Mouse (Mus musculus): ENCODE measurements at regions not wholly inside any gene's neighbourhood (a gene's known extent, or its start where the extent isn't known, plus 50 kb on each side); places are given as distances from the start of the nearest gene placed in this dataset.

GRCm38 (mm10) chr11:56131339-56131823 is 90.6 kb upstream of the Nmur2 start:
- H3K36me3 ChIP-seq (ENCODE audit: control insufficient read depth, insufficient read depth, low read length): no peaks in the 10 kb centered on the region
- TF ChIP-seq POLR2A (IDR thresholded peaks at IDR 0.05; ENCODE audit: control insufficient read depth, low read depth, low read length): no peak
- TF ChIP-seq CTCF (IDR thresholded peaks at IDR 0.05; ENCODE audit: control insufficient read depth, insufficient read depth, insufficient replicate concordance, low read depth, low read length): peak; percentile 64; the same call in 1 of the 2 replicates
- no peak overlapping the region for H3K4me3 ChIP-seq (ENCODE audit: control insufficient read depth, low read depth, low read length)

GRCm38 (mm10) chr11:56116553-56117232 is 75.9 kb upstream of the Nmur2 start:
- TF ChIP-seq CTCF (IDR thresholded peaks at IDR 0.05; ENCODE audit: control insufficient read depth, insufficient read depth, insufficient replicate concordance, low read depth, low read length): no peak
- TF ChIP-seq POLR2A (IDR thresholded peaks at IDR 0.05; ENCODE audit: control insufficient read depth, low read depth, low read length): no peak
- H3K27me3 ChIP-seq (ENCODE audit: control insufficient read depth, insufficient read depth, low read length): no peaks in the 10 kb centered on the region
- no peaks in the 10 kb centered on the region; the same call in none of the 2 replicates for H3K4me1 ChIP-seq (ENCODE audit: control insufficient read depth, insufficient read depth, low read length)
- H3K36me3 ChIP-seq (ENCODE audit: control insufficient read depth, insufficient read depth, low read length): no peaks in the 10 kb centered on the region
- peak overlapping the region; percentile 38 for H3K4me3 ChIP-seq (ENCODE audit: control insufficient read depth, low read depth, low read length)
- no peak overlapping the region for H3K27ac ChIP-seq (ENCODE audit: control insufficient read depth, insufficient read depth, low read depth, low read length)

More at GRCm38 (mm10) chr11:56131339-56131823, 90.6 kb upstream of the Nmur2 start:
- Histone ChIP-seq H3K27ac (ENCODE audit: control insufficient read depth, insufficient read depth, low read depth, low read length) (no peak overlapping the region), H3K27me3 (ENCODE audit: control insufficient read depth, insufficient read depth, low read length) (no peaks in the 10 kb centered on the region), H3K4me1 (ENCODE audit: control insufficient read depth, insufficient read depth, low read length) (no peaks in the 10 kb centered on the region; the same call in 1 of the 2 replicates)

GRCm38 (mm10) chr11:56107929-56108328 is 67.1 kb upstream of the Nmur2 start:
- TF ChIP-seq POLR2A (IDR thresholded peaks at IDR 0.05; ENCODE audit: control insufficient read depth, low read depth, low read length): no peak
- peak; percentile 90; the same call in 1 of the 2 replicates for TF ChIP-seq CTCF (IDR thresholded peaks at IDR 0.05; ENCODE audit: control insufficient read depth, insufficient read depth, insufficient replicate concordance, low read depth, low read length)
- Histone ChIP-seq H3K4me3 (ENCODE audit: control insufficient read depth, low read depth, low read length) (no peak overlapping the region), H3K36me3 (ENCODE audit: control insufficient read depth, insufficient read depth, low read length) (no peaks in the 10 kb centered on the region), H3K27me3 (ENCODE audit: control insufficient read depth, insufficient read depth, low read length) (no peaks in the 10 kb centered on the region), H3K4me1 (ENCODE audit: control insufficient read depth, insufficient read depth, low read length) (no peaks in the 10 kb centered on the region), H3K27ac (ENCODE audit: control insufficient read depth, insufficient read depth, low read depth, low read length) (no peak overlapping the region)

GRCm38 (mm10) chr11:56105632-56106031 is 64.8 kb upstream of the Nmur2 start:
- H3K4me1 ChIP-seq (ENCODE audit: control insufficient read depth, insufficient read depth, low read length): no peaks in the 10 kb centered on the region
- H3K4me3 ChIP-seq (ENCODE audit: control insufficient read depth, low read depth, low read length): no peak overlapping the region
- H3K36me3 ChIP-seq (ENCODE audit: control insufficient read depth, insufficient read depth, low read length): no peaks in the 10 kb centered on the region
- H3K27me3 ChIP-seq (ENCODE audit: control insufficient read depth, insufficient read depth, low read length): no peaks in the 10 kb centered on the region
- TF ChIP-seq POLR2A (IDR thresholded peaks at IDR 0.05; ENCODE audit: control insufficient read depth, low read depth, low read length): no peak
- TF ChIP-seq CTCF (IDR thresholded peaks at IDR 0.05; ENCODE audit: control insufficient read depth, insufficient read depth, insufficient replicate concordance, low read depth, low read length): no peak
- H3K27ac ChIP-seq (ENCODE audit: control insufficient read depth, insufficient read depth, low read depth, low read length): no peak overlapping the region

- H3K27ac ChIP-seq (ENCODE audit: control insufficient read depth, insufficient read depth, low read depth, low read length): no peak overlapping the region
- TF ChIP-seq POLR2A (IDR thresholded peaks at IDR 0.05; ENCODE audit: control insufficient read depth, low read depth, low read length) (no peak), CTCF (IDR thresholded peaks at IDR 0.05; ENCODE audit: control insufficient read depth, insufficient read depth, insufficient replicate concordance, low read depth, low read length) (no peak)
- H3K36me3 ChIP-seq (ENCODE audit: control insufficient read depth, insufficient read depth, low read length): no peaks in the 10 kb centered on the region
- no peaks in the 10 kb centered on the region for H3K4me1 ChIP-seq (ENCODE audit: control insufficient read depth, insufficient read depth, low read length)
- no peaks in the 10 kb centered on the region for H3K27me3 ChIP-seq (ENCODE audit: control insufficient read depth, insufficient read depth, low read length)
- H3K4me3 ChIP-seq (ENCODE audit: control insufficient read depth, low read depth, low read length): no peak overlapping the region
These were observed 52.1 kb upstream of the Nmur2 start for GRCm38 (mm10) chr11:56092891-56093290.

Data from testis, adult 2 months (tissue).